Mouse (Mus musculus) midbrain, embryonic 12.5 days (tissue): ENCODE measurements around the gene Sh2d5. TPM values are rescaled to one million over a fixed set of nuclear protein-coding genes. Genes with fewer than 3 reads are reported as not detected.

Source experiments
- ATAC-seq: fragments of 200-750 bp; cut with Nextera tagmentation; 2 replicates; pipeline ENCODE4 v1.8.0; 2017; ENCODE audit warnings: low read depth, moderate TSS enrichment, moderate library complexity; ENCODE audit not compliant: low FRiP score
- H3K27ac ChIP-seq: fragments of 300-500 bp; sonication (generic); replicated peaks from 2 replicates; pipeline ENCODE4 v1.5.1; 2016; ENCODE audit warnings: mild to moderate bottlenecking
- H3K27me3 ChIP-seq: fragments of 300-500 bp; sonication (generic); 2 replicates; pipeline ENCODE4 v1.6.1; 2016; ENCODE audit warnings: mild to moderate bottlenecking
- H3K36me3 ChIP-seq: fragments of 300-500 bp; sonication (generic); 2 replicates; pipeline ENCODE4 v1.6.1; 2016
- H3K4me1 ChIP-seq: fragments of 300-500 bp; sonication (generic); 2 replicates; pipeline ENCODE4 v1.6.1; 2016
- H3K4me2 ChIP-seq: fragments of 300-500 bp; sonication (generic); replicated peaks from 2 replicates; pipeline ENCODE4 v1.6.1; 2016; ENCODE audit warnings: mild to moderate bottlenecking, moderate library complexity
- H3K4me3 ChIP-seq: fragments of 300-500 bp; sonication (generic); 2 replicates; pipeline ENCODE4 v1.5.1; 2016; ENCODE audit warnings: mild to moderate bottlenecking
- H3K9ac ChIP-seq: fragments of 300-500 bp; sonication (generic); replicated peaks from 2 replicates; pipeline ENCODE4 v1.6.1; 2016; ENCODE audit warnings: mild to moderate bottlenecking, moderate library complexity
- H3K9me3 ChIP-seq: fragments of 300-500 bp; sonication (generic); 2 replicates; pipeline ENCODE4 v1.6.1; 2016; ENCODE audit warnings: mild to moderate bottlenecking
- WGBS: fragments of 180-500 bp; shearing (Covaris S2); methylation state at CpG from one replicate; pipeline ENCODE4 v1.1.7; 2016; 5-methylcytosine and 5-hydroxymethylcytosine counted together
- polyA plus RNA-seq: library from polyadenylated mRNA; unstranded; fragments of >200 nt; fragmentation: Nextera tagmentation; extraction: Ambion mirVana; gene quantifications from 2 replicates; pipeline ENCODE4 v1.2.1, GENCODE M21; 2016

Sh2d5 gene
- polyA plus RNA-seq, 1 experiment from 2014 or later = 3.2 TPM

GRCm38 (mm10) chr4:138267869-138268268 is 17.7 kb downstream of the Sh2d5 start:
- H3K27me3 ChIP-seq = peaks cover 25% of the 10 kb centered on the region
- no peaks in the 10 kb centered on the region for H3K36me3 ChIP-seq
- H3K27ac ChIP-seq = no peak overlapping the region
- no peak overlapping the region for H3K9ac ChIP-seq
- no peak overlapping the region for H3K4me3 ChIP-seq
- 93% methylated on average over 10 of the region's 10 CpGs for WGBS
- H3K4me2 ChIP-seq = no peak overlapping the region
- H3K4me1 ChIP-seq = 0 out of 2 replicates have a peak, but pooled peaks cover under 1% of the 10 kb centered on the region
- no peak for ATAC-seq
- no peaks in the 10 kb centered on the region for H3K9me3 ChIP-seq

- H3K4me1 ChIP-seq = no peaks in the 10 kb centered on the region
- no peak overlapping the region for H3K27ac ChIP-seq
- H3K4me2 ChIP-seq = no peak overlapping the region
- no peak for ATAC-seq
- H3K27me3 ChIP-seq = no peaks in the 10 kb centered on the region
- H3K36me3 ChIP-seq = no peaks in the 10 kb centered on the region
- H3K9ac ChIP-seq = no peak overlapping the region
- no peaks in the 10 kb centered on the region for H3K9me3 ChIP-seq
- 70% methylated on average over 14 of the region's 14 CpGs for WGBS
- no peak overlapping the region for H3K4me3 ChIP-seq
Observed at GRCm38 (mm10) chr4:138272011-138272997, 22.1 kb downstream of the Sh2d5 start.

GRCm38 (mm10) chr4:138278346-138278745 is 28.1 kb downstream of the Sh2d5 start:
- H3K27ac ChIP-seq = no peak overlapping the region
- no peak for ATAC-seq
- 80% methylated on average over 7 of the region's 7 CpGs for WGBS
- H3K4me3 ChIP-seq = no peak overlapping the region
- H3K9me3 ChIP-seq = no peaks in the 10 kb centered on the region
- no peak overlapping the region for H3K4me2 ChIP-seq
- H3K27me3 ChIP-seq = no peaks in the 10 kb centered on the region
- no peaks in the 10 kb centered on the region for H3K36me3 ChIP-seq
- H3K4me1 ChIP-seq = no peaks in the 10 kb centered on the region
- no peak overlapping the region for H3K9ac ChIP-seq

- WGBS = 24% methylated on average over 4 of the region's 4 CpGs
- no peak for ATAC-seq
Observed at GRCm38 (mm10) chr4:138282834-138283233, 32.6 kb downstream of the Sh2d5 start.

GRCm38 (mm10) chr4:138286411-138286810 is 36.2 kb downstream of the Sh2d5 start:
- H3K27ac ChIP-seq = no peak overlapping the region
- 92% methylated on average over 12 of the region's 12 CpGs for WGBS
- H3K36me3 ChIP-seq = no peaks in the 10 kb centered on the region
- H3K4me2 ChIP-seq = no peak overlapping the region
- no peaks in the 10 kb centered on the region for H3K9me3 ChIP-seq
- H3K9ac ChIP-seq = no peak overlapping the region
- H3K4me1 ChIP-seq = no peaks in the 10 kb centered on the region
- no peak for ATAC-seq
- no peaks in the 10 kb centered on the region for H3K27me3 ChIP-seq
- H3K4me3 ChIP-seq = no peak overlapping the region

More at GRCm38 (mm10) chr4:138282834-138283233, 32.6 kb downstream of the Sh2d5 start:
- Histone ChIP-seq H3K9ac (no peak overlapping the region), H3K27ac (no peak overlapping the region), H3K9me3 (no peaks in the 10 kb centered on the region), H3K27me3 (no peaks in the 10 kb centered on the region), H3K36me3 (no peaks in the 10 kb centered on the region), H3K4me1 (no peaks in the 10 kb centered on the region), H3K4me3 (no peak overlapping the region), H3K4me2 (no peak overlapping the region)

- Histone ChIP-seq H3K36me3 (no peaks in the 10 kb centered on the region), H3K4me3 (no peak overlapping the region), H3K4me2 (no peak overlapping the region), H3K9me3 (no peaks in the 10 kb centered on the region), H3K27me3 (no peaks in the 10 kb centered on the region), H3K9ac (no peak overlapping the region), H3K4me1 (no peaks in the 10 kb centered on the region), H3K27ac (no peak overlapping the region)
- WGBS = 85% methylated on average over 7 of the region's 7 CpGs
- ATAC-seq = no peak
Observed at GRCm38 (mm10) chr4:138288691-138289090, 38.5 kb downstream of the Sh2d5 start.

- Histone ChIP-seq H3K4me2 (no peak overlapping the region), H3K4me1 (no peaks in the 10 kb centered on the region), H3K9me3 (no peaks in the 10 kb centered on the region), H3K9ac (no peak overlapping the region), H3K4me3 (no peak overlapping the region), H3K27me3 (no peaks in the 10 kb centered on the region), H3K27ac (no peak overlapping the region), H3K36me3 (no peaks in the 10 kb centered on the region)
- WGBS = 86% methylated on average over 13 of the region's 13 CpGs
- ATAC-seq = no peak
Observed at GRCm38 (mm10) chr4:138292028-138292427, 41.8 kb downstream of the Sh2d5 start.

GRCm38 (mm10) chr4:138293261-138293948 is 43.2 kb downstream of the Sh2d5 start:
- Histone ChIP-seq H3K9ac (no peak overlapping the region), H3K36me3 (no peaks in the 10 kb centered on the region), H3K4me2 (no peak overlapping the region), H3K4me3 (no peak overlapping the region), H3K27ac (peak overlapping the region; percentile 58), H3K4me1 (no peaks in the 10 kb centered on the region), H3K27me3 (no peaks in the 10 kb centered on the region), H3K9me3 (no peaks in the 10 kb centered on the region)
- ATAC-seq = no peak
- WGBS = 76% methylated on average over 18 of the region's 18 CpGs

- H3K4me2 ChIP-seq = no peak overlapping the region
- no peak overlapping the region for H3K9ac ChIP-seq
- H3K27me3 ChIP-seq = no peaks in the 10 kb centered on the region
- peak overlapping the region; percentile 58 for H3K27ac ChIP-seq
- H3K4me3 ChIP-seq = no peak overlapping the region
- no peaks in the 10 kb centered on the region for H3K9me3 ChIP-seq
- no peaks in the 10 kb centered on the region for H3K36me3 ChIP-seq
- H3K4me1 ChIP-seq = no peaks in the 10 kb centered on the region
- WGBS = 79% methylated on average over 10 of the region's 14 CpGs
- ATAC-seq = peak; percentile 27; the same call in 1 of the 2 replicates
Observed at GRCm38 (mm10) chr4:138293949-138294550, 43.8 kb downstream of the Sh2d5 start.

GRCm38 (mm10) chr4:138301271-138301780 is 51.1 kb downstream of the Sh2d5 start:
- no peak overlapping the region for H3K4me2 ChIP-seq
- no peak overlapping the region for H3K9ac ChIP-seq
- H3K27ac ChIP-seq = no peak overlapping the region
- H3K9me3 ChIP-seq = no peaks in the 10 kb centered on the region
- 90% methylated on average over 10 of the region's 10 CpGs for WGBS
- no peaks in the 10 kb centered on the region for H3K36me3 ChIP-seq
- ATAC-seq = no peak
- no peak overlapping the region for H3K4me3 ChIP-seq
- peaks cover 19% of the 10 kb centered on the region for H3K4me1 ChIP-seq
- no peaks in the 10 kb centered on the region for H3K27me3 ChIP-seq

GRCm38 (mm10) chr4:138303011-138303410 is 52.8 kb downstream of the Sh2d5 start:
- Histone ChIP-seq H3K27me3 (no peaks in the 10 kb centered on the region), H3K4me2 (peak overlapping the region; percentile 79; the same call in 1 of the 2 replicates), H3K9me3 (no peaks in the 10 kb centered on the region), H3K9ac (no peak overlapping the region), H3K4me3 (no peak overlapping the region), H3K27ac (no peak overlapping the region), H3K4me1 (peaks cover 22% of the 10 kb centered on the region), H3K36me3 (peaks cover 15% of the 10 kb centered on the region; the same call in 1 of the 2 replicates)
- ATAC-seq = no peak
- WGBS = 97% methylated on average over 3 of the region's 3 CpGs
